Mouse (Mus musculus): Measurements from ENCODE around the gene Rcbtb2. TPM values are rescaled to one million over a fixed set of nuclear protein-coding genes. Genes with fewer than 3 reads are reported as not detected.

Gene Rcbtb2
- total and polyA plus RNA-seq, 3 experiments = 34.1 to 49.0 (median 36.9) TPM

DNA sequence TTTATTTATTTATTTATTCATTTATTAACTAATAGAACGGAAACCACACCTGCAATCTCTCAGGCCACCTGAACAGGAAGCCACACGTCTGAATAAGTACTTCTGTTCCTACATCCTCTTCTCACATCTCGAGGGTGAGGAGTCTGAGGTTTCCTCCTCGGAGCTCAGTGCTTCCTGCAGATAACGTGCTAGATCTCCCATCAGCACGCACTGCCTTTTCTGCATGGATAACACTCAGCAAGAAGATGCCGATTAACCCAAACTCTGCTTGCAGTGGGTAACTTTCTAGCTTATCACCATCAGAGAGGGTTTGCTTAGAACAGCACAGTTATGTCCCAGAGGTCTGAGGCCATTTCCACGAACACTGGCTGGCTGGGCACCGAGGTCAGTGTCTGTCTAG lies 949 bp downstream of the Rcbtb2 start:
- peaks cover 19 to 56% of the 10 kb centered on the region in 2 experiments for H3K4me1 ChIP-seq (ENCODE audit: control insufficient read depth in 1 of 2, insufficient read depth in 2 of 2)
- 0 out of 2 replicates have a peak overlapping the region, but pooled peaks have one; percentile 1 for H3K27ac ChIP-seq (ENCODE audit: insufficient read depth, low read depth)
- peak overlapping the region; percentile 76; the same call in 1 of the 2 replicates for H3K4me2 ChIP-seq (ENCODE audit: insufficient read depth, low read depth, poor library complexity, severe bottlenecking)
- H3K9ac ChIP-seq (ENCODE audit: insufficient read depth, low read depth) = no peak overlapping the region
- in situ Hi-C loops (cut with MboI; ENCODE audit: low pct_ligation_motif_present, low pct_unique_long_range_greater_than_20kb, low sequenced_read_pairs) = loop anchor here (25.0 kb wide), 1 partner anchor 314 kb away; no protein-coding TSS in a partner anchor
- no peaks in the 10 kb centered on the region for H3K79me2 ChIP-seq (replicated peaks; ENCODE audit: control insufficient read depth, extremely low read depth, insufficient read depth, poor library complexity, severe bottlenecking)
- no peaks in the 10 kb centered on the region for H3K27me3 ChIP-seq (replicated peaks)
- dilution Hi-C loops (cut with MboI; ENCODE audit: extremely low pct_ligation_motif_present, extremely low pct_unique_long_range_greater_than_20kb, low sequenced_read_pairs) = no loop called here
- no peaks in the 10 kb centered on the region for H3K9me3 ChIP-seq (replicated peaks; ENCODE audit: low read length)
- no peak overlapping the region for H3K4me3 ChIP-seq (replicated peaks in 1 of 3; ENCODE audit: low read depth in 2 of 3, low read length in 2 of 3, poor library complexity in 1 of 3)
- DNase-seq (ENCODE audit: extremely low read depth) = peak; percentile 66
- TF ChIP-seq USF2 (conservative IDR thresholded peaks at IDR 0.05; ENCODE audit: low read depth, low read length) = no peak
- TF ChIP-seq BHLHE40 (IDR thresholded peaks at IDR 0.05; ENCODE audit: low read depth, low read length) = peak; percentile 86
- peak; percentile 48 for TF ChIP-seq ETS1 (conservative IDR thresholded peaks at IDR 0.05; ENCODE audit: low read depth, low read length)
- TF ChIP-seq ZNF384 (IDR thresholded peaks at IDR 0.05; ENCODE audit: low read depth, low read length) = no peak
- no peak for TF ChIP-seq MXI1 (IDR thresholded peaks at IDR 0.05; ENCODE audit: low read depth, low read length)
- no peak for TF ChIP-seq MAFK (IDR thresholded peaks at IDR 0.05; ENCODE audit: insufficient replicate concordance, low read length)
- peak; percentile 88 for TF ChIP-seq EP300 (IDR thresholded peaks at IDR 0.05; ENCODE audit: low read length)
- 0 out of 2 replicates have a peak, but pooled peaks have one; percentile 34 for TF ChIP-seq IRF4 (IDR thresholded peaks at IDR 0.05; ENCODE audit: low read depth, low read length)
- no peak for TF ChIP-seq CTCF (conservative IDR thresholded peaks at IDR 0.05 in 1 of 2, IDR thresholded peaks at IDR 0.05 in 1 of 2; ENCODE audit: low read depth in 2 of 2, low read length in 2 of 2)
- no peak for TF ChIP-seq NRF1 (IDR thresholded peaks at IDR 0.05; ENCODE audit: low read depth, low read length)
- TF ChIP-seq TCF12 (IDR thresholded peaks at IDR 0.05; ENCODE audit: low read depth, low read length) = peak; percentile 89
- no peak for TF ChIP-seq SMC3 (IDR thresholded peaks at IDR 0.05; ENCODE audit: low read depth, low read length)
- peak; percentile 68; the same call in 1 of the 2 replicates for TF ChIP-seq MYC (IDR thresholded peaks at IDR 0.05; ENCODE audit: low read depth, low read length)
- no peak for TF ChIP-seq JUND (conservative IDR thresholded peaks at IDR 0.05; ENCODE audit: low read depth, low read length)
- no peaks in the 10 kb centered on the region for H3K36me3 ChIP-seq (replicated peaks in 1 of 2; ENCODE audit: control insufficient read depth in 1 of 2, insufficient read depth in 1 of 2, low read length in 1 of 2)

DNA sequence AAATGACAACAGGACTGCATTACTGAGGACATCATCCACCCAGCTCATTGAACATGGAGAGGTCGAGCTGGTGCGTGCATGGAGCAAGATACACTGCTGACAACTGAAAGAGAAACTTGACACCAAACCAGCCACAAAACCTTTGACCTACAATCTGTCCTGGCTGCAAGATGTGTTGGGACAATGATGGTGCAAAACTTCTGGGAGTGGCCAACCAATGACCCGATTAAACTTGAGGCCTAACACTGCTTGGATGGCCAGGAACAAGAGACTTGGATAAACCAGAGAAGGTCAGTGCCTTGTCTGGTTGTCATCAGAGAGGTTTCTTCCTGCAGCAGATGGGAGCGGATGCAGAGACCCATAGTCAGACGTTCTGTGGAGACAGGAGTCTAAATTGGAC lies 7.7 kb downstream of the Rcbtb2 start:
- no peaks in the 10 kb centered on the region for H3K36me3 ChIP-seq (replicated peaks in 1 of 2; ENCODE audit: control insufficient read depth in 1 of 2, insufficient read depth in 1 of 2, low read length in 1 of 2)
- H3K9ac ChIP-seq (ENCODE audit: insufficient read depth, low read depth) = peak overlapping the region; percentile 8
- H3K4me1 ChIP-seq (ENCODE audit: control insufficient read depth in 1 of 2, insufficient read depth in 2 of 2) = peaks cover 0 to 10% of the 10 kb centered on the region in 2 experiments; a peak in 2 of 4 replicates
- dilution Hi-C loops (cut with MboI; ENCODE audit: extremely low pct_ligation_motif_present, extremely low pct_unique_long_range_greater_than_20kb, low sequenced_read_pairs) = no loop called here
- no peaks in the 10 kb centered on the region for H3K9me3 ChIP-seq (replicated peaks; ENCODE audit: low read length)
- TF ChIP-seq CTCF (conservative IDR thresholded peaks at IDR 0.05 in 1 of 2, IDR thresholded peaks at IDR 0.05 in 1 of 2; ENCODE audit: low read depth in 2 of 2, low read length in 2 of 2) = no peak
- H3K4me2 ChIP-seq (ENCODE audit: insufficient read depth, low read depth, poor library complexity, severe bottlenecking) = no peak overlapping the region
- no peaks in the 10 kb centered on the region for H3K79me2 ChIP-seq (replicated peaks; ENCODE audit: control insufficient read depth, extremely low read depth, insufficient read depth, poor library complexity, severe bottlenecking)
- in situ Hi-C loops (cut with MboI; ENCODE audit: low pct_ligation_motif_present, low pct_unique_long_range_greater_than_20kb, low sequenced_read_pairs) = loop anchor here (10.0 kb wide), 1 partner anchor 104 kb away; the partner anchor contains the start of gene Lpar6
- no peak for DNase-seq (ENCODE audit: extremely low read depth)
- H3K27me3 ChIP-seq (replicated peaks) = no peaks in the 10 kb centered on the region
- H3K27ac ChIP-seq (ENCODE audit: insufficient read depth, low read depth) = no peak overlapping the region
- no peak overlapping the region for H3K4me3 ChIP-seq (replicated peaks in 1 of 3; ENCODE audit: low read depth in 2 of 3, low read length in 2 of 3, poor library complexity in 1 of 3)

All from CH12.LX (cell line).